Mouse (Mus musculus) heart, embryonic 15.5 days (tissue): ENCODE results near the gene Fam205c. TPM values are rescaled to one million over a fixed set of nuclear protein-coding genes. Genes with fewer than 3 reads are reported as not detected.

Experiments used
- ATAC-seq: fragments of 200-750 bp; cut with Nextera tagmentation; replicated peaks from 2 replicates; pipeline ENCODE4 v1.8.0; 2017; ENCODE audit warnings: low read depth, moderate TSS enrichment; ENCODE audit not compliant: insufficient number of reproducible peaks, insufficient read depth, low FRiP score
- H3K27ac ChIP-seq: fragments of 300-500 bp; sonication (generic); 2 replicates; pipeline ENCODE4 v1.5.1; 2015; ENCODE audit warnings: mild to moderate bottlenecking, inconsistent platforms
- H3K27me3 ChIP-seq: fragments of 300-500 bp; sonication (generic); 2 replicates; pipeline ENCODE4 v1.6.1; 2015; ENCODE audit warnings: inconsistent platforms
- H3K36me3 ChIP-seq: fragments of 300-500 bp; sonication (generic); 2 replicates; pipeline ENCODE4 v1.6.1; 2015; ENCODE audit warnings: mild to moderate bottlenecking, inconsistent platforms
- H3K4me1 ChIP-seq: fragments of 300-500 bp; sonication (generic); replicated peaks from 2 replicates; pipeline ENCODE4 v1.6.1; 2015; ENCODE audit warnings: inconsistent platforms
- H3K4me2 ChIP-seq: fragments of 300-500 bp; sonication (generic); 2 replicates; pipeline ENCODE4 v1.6.1; 2015; ENCODE audit warnings: inconsistent platforms, mild to moderate bottlenecking, moderate library complexity
- H3K4me3 ChIP-seq: fragments of 300-500 bp; sonication (generic); 2 replicates; pipeline ENCODE4 v1.5.1; 2015; ENCODE audit warnings: mild to moderate bottlenecking, inconsistent platforms
- H3K9ac ChIP-seq: fragments of 300-500 bp; sonication (generic); 2 replicates; pipeline ENCODE4 v1.6.1; 2015; ENCODE audit warnings: mild to moderate bottlenecking, inconsistent platforms
- H3K9me3 ChIP-seq: fragments of 300-500 bp; sonication (generic); replicated peaks from 2 replicates; pipeline ENCODE4 v1.6.1; 2016; ENCODE audit warnings: inconsistent platforms
- WGBS: fragments of 180-500 bp; shearing (Covaris S2); methylation state at CpG from one replicate; pipeline ENCODE4 v1.1.7; 2015; ENCODE audit warnings: mixed read lengths; 5-methylcytosine and 5-hydroxymethylcytosine counted together
- polyA plus RNA-seq: library from polyadenylated mRNA; unstranded; fragments of >200 nt; fragmentation: Nextera tagmentation; extraction: Ambion mirVana; gene quantifications from 2 replicates; pipeline ENCODE4 v1.2.1, GENCODE M21; 2015

Fam205c gene
- polyA plus RNA-seq, 1 experiment from 2014 or later = 0.20 TPM

GRCm38 (mm10) chr4:42903942-42904341 is 29.9 kb upstream of the Fam205c start:
- no peaks in the 10 kb centered on the region for H3K9me3 ChIP-seq
- no peak overlapping the region for H3K4me3 ChIP-seq
- H3K9ac ChIP-seq = no peak overlapping the region
- 67% methylated on average over 1 of the region's 1 CpGs for WGBS
- no peak for ATAC-seq
- no peaks in the 10 kb centered on the region for H3K4me1 ChIP-seq
- no peak overlapping the region for H3K4me2 ChIP-seq
- H3K27me3 ChIP-seq = 0 out of 2 replicates have a peak, but pooled peaks cover 4% of the 10 kb centered on the region
- no peaks in the 10 kb centered on the region for H3K36me3 ChIP-seq
- H3K27ac ChIP-seq = no peak overlapping the region

DNA sequence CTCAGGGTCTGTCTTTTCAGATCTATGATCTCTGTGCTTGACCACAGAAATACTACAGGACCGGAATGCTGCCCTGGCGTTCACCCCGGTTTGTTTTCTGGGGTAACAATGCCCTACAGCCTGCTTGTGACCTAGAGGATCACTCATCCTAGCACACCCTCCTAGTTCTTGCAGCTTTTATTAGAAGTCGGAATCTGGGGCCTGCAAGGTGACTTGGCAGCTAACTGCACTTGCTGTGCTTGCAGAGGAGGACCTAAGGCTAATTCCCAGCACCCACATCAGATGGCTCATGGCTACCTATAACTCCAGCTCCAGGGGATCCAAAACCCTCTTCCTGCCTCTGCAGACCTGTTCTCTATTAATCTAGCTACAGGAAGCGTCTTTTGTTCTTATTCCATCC is 28.7 kb upstream of the Fam205c start:
- H3K9me3 ChIP-seq = no peaks in the 10 kb centered on the region
- H3K27ac ChIP-seq = no peak overlapping the region
- 0 out of 2 replicates have a peak, but pooled peaks cover 4% of the 10 kb centered on the region for H3K27me3 ChIP-seq
- no peaks in the 10 kb centered on the region for H3K36me3 ChIP-seq
- H3K4me1 ChIP-seq = no peaks in the 10 kb centered on the region
- H3K4me3 ChIP-seq = no peak overlapping the region
- no peak for ATAC-seq
- no peak overlapping the region for H3K4me2 ChIP-seq
- H3K9ac ChIP-seq = no peak overlapping the region
- WGBS = 79% methylated on average over 5 of the region's 5 CpGs

DNA sequence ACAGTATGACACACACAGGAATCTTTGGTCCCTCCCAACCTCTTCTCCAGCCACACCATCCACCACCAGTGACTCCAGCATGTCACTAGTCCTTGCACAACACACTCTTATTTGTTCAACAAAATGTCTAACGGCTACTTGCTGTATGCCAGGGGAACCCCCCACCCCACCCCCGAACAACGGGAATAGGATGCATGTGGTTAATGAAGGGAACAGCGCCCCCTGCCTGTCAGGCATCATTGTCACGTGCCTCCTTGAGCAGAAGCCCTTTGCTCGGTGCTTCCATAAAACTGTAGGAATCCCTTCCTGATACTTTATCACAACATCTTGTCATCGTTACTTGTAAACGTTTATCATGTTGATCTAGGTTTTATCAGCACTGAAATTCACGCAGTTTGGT is 28.1 kb upstream of the Fam205c start:
- H3K27me3 ChIP-seq = 0 out of 2 replicates have a peak, but pooled peaks cover 4% of the 10 kb centered on the region
- H3K4me2 ChIP-seq = no peak overlapping the region
- no peaks in the 10 kb centered on the region for H3K4me1 ChIP-seq
- 54% methylated on average over 9 of the region's 9 CpGs for WGBS
- ATAC-seq = no peak
- no peaks in the 10 kb centered on the region for H3K9me3 ChIP-seq
- H3K27ac ChIP-seq = no peak overlapping the region
- H3K9ac ChIP-seq = no peak overlapping the region
- no peak overlapping the region for H3K4me3 ChIP-seq
- H3K36me3 ChIP-seq = no peaks in the 10 kb centered on the region

DNA sequence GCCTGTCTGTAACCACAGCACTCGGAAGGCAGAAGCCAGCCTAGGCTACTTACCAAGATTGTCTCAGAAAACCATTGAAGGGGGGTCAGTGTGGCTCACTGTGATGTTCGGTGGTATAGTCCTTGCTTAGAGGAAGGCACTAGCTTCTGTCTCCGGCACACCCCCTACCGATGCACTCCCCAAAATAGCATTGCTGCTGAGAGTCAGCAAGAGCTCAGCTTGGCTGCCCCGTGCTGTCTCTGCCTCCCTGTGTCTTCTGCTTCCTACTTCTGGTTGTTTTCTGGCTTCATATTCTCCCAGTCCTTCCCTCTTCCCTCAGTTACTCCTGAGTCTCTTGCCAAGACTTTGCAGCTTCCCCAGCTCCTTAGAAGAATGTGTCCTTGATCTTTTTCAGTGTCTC is 26.8 kb upstream of the Fam205c start:
- Histone ChIP-seq H3K36me3 (no peaks in the 10 kb centered on the region), H3K4me2 (no peak overlapping the region), H3K4me1 (no peaks in the 10 kb centered on the region), H3K4me3 (no peak overlapping the region), H3K27ac (no peak overlapping the region), H3K9me3 (no peaks in the 10 kb centered on the region), H3K9ac (no peak overlapping the region), H3K27me3 (0 out of 2 replicates have a peak, but pooled peaks cover 4% of the 10 kb centered on the region)
- ATAC-seq = no peak
- 57% methylated on average over 5 of the region's 5 CpGs for WGBS

DNA sequence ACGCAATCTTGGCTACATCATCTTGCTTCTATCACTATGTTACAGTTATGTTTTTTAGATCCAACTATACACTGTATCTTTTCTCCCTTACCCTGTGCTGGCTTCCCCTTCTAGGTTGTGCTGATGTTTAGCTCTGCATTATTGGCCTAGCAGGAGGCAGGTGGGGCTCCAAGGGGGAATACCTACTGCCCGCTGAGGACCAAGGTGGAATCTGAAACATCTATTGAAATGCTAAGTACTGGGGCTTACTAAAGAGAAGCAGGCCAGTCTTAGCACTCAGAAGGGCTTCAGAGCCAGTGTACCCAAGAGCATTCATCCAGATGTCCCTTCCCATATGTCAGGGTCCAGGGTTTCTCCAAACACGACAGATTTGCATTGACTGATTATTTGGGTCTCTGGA is 24.9 kb upstream of the Fam205c start:
- H3K9ac ChIP-seq = no peak overlapping the region
- no peaks in the 10 kb centered on the region for H3K36me3 ChIP-seq
- H3K4me3 ChIP-seq = no peak overlapping the region
- H3K9me3 ChIP-seq = no peaks in the 10 kb centered on the region
- 0 out of 2 replicates have a peak, but pooled peaks cover 4% of the 10 kb centered on the region for H3K27me3 ChIP-seq
- H3K4me2 ChIP-seq = no peak overlapping the region
- H3K4me1 ChIP-seq = no peaks in the 10 kb centered on the region
- 35% methylated on average over 3 of the region's 3 CpGs for WGBS
- H3K27ac ChIP-seq = no peak overlapping the region
- ATAC-seq = no peak

DNA sequence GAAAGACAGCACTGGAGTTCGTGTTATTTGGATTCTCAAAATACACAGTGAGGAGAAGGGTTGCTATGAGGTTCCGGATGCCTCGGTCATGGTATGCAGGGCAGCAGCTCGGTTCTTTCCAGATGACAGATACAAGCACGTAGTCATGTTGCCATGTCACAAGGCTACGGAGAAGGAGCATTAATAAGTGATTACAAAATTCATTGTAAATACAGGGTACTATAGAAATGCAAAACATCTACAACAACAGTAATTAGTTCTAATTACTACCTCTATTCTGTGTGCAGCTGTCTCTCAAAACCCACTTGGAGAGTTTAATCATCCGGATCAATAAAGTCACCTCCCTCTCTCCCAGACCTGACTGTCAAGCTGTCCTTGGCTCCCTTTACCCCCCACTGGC is 21.1 kb upstream of the Fam205c start:
- H3K27me3 ChIP-seq = no peaks in the 10 kb centered on the region

GRCm38 (mm10) chr4:42891176-42891575 is 17.1 kb upstream of the Fam205c start:
- H3K4me2 ChIP-seq = no peak overlapping the region
- no peak overlapping the region for H3K4me3 ChIP-seq
- no peaks in the 10 kb centered on the region for H3K9me3 ChIP-seq
- H3K4me1 ChIP-seq = no peaks in the 10 kb centered on the region
- H3K27me3 ChIP-seq = no peaks in the 10 kb centered on the region
- H3K36me3 ChIP-seq = no peaks in the 10 kb centered on the region
- WGBS = 68% methylated on average over 7 of the region's 7 CpGs
- H3K27ac ChIP-seq = no peak overlapping the region
- ATAC-seq = no peak
- no peak overlapping the region for H3K9ac ChIP-seq

More for the DNA sequence above, 21.1 kb upstream of the Fam205c start:
- ATAC-seq = no peak
- H3K4me1 ChIP-seq = no peaks in the 10 kb centered on the region
- no peak overlapping the region for H3K4me2 ChIP-seq
- no peak overlapping the region for H3K27ac ChIP-seq
- no peak overlapping the region for H3K4me3 ChIP-seq
- no peaks in the 10 kb centered on the region for H3K9me3 ChIP-seq
- H3K9ac ChIP-seq = no peak overlapping the region
- 68% methylated on average over 7 of the region's 7 CpGs for WGBS
- no peaks in the 10 kb centered on the region for H3K36me3 ChIP-seq

DNA sequence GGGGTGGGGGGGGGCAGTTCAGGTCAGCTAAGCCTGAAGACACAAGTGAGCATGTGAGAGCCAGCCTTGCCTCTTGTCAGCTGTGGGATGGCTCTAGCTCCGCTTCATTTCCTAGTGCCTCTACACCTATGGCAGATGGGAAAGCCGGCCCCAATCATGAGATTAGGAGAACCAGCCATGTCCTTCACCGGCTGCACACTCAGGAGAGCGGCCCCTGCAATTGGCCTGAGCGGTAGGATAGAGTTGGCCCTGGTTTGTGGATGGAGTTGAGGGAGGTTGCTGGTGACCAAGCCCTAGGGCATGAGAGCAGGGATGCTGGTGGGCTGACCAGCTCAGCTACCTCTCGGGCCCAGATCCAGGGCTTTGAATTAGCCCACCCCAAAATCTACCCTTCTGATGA is 14.8 kb upstream of the Fam205c start:
- Histone ChIP-seq H3K4me2 (no peak overlapping the region), H3K9me3 (no peaks in the 10 kb centered on the region), H3K4me3 (no peak overlapping the region), H3K4me1 (no peaks in the 10 kb centered on the region), H3K27ac (no peak overlapping the region), H3K36me3 (no peaks in the 10 kb centered on the region), H3K9ac (no peak overlapping the region), H3K27me3 (no peaks in the 10 kb centered on the region)
- 86% methylated on average over 6 of the region's 6 CpGs for WGBS
- ATAC-seq = no peak

- Histone ChIP-seq H3K4me2 (no peak overlapping the region), H3K4me1 (no peaks in the 10 kb centered on the region), H3K9ac (no peak overlapping the region), H3K27ac (no peak overlapping the region), H3K9me3 (no peaks in the 10 kb centered on the region), H3K27me3 (no peaks in the 10 kb centered on the region), H3K4me3 (no peak overlapping the region), H3K36me3 (no peaks in the 10 kb centered on the region)
- ATAC-seq = no peak
- WGBS = 87% methylated on average over 6 of the region's 6 CpGs
These were observed 12.9 kb upstream of the Fam205c start for GRCm38 (mm10) chr4:42886926-42887325.

- Histone ChIP-seq H3K36me3 (no peaks in the 10 kb centered on the region), H3K4me2 (no peak overlapping the region), H3K9me3 (no peaks in the 10 kb centered on the region), H3K9ac (no peak overlapping the region), H3K4me3 (no peak overlapping the region), H3K27ac (no peak overlapping the region), H3K27me3 (no peaks in the 10 kb centered on the region), H3K4me1 (peaks cover 4% of the 10 kb centered on the region; the same call in 1 of the 2 replicates)
- WGBS = 60% methylated on average over 1 of the region's 1 CpGs
- ATAC-seq = no peak
These were observed 6.6 kb upstream of the Fam205c start for GRCm38 (mm10) chr4:42880677-42880948.

DNA sequence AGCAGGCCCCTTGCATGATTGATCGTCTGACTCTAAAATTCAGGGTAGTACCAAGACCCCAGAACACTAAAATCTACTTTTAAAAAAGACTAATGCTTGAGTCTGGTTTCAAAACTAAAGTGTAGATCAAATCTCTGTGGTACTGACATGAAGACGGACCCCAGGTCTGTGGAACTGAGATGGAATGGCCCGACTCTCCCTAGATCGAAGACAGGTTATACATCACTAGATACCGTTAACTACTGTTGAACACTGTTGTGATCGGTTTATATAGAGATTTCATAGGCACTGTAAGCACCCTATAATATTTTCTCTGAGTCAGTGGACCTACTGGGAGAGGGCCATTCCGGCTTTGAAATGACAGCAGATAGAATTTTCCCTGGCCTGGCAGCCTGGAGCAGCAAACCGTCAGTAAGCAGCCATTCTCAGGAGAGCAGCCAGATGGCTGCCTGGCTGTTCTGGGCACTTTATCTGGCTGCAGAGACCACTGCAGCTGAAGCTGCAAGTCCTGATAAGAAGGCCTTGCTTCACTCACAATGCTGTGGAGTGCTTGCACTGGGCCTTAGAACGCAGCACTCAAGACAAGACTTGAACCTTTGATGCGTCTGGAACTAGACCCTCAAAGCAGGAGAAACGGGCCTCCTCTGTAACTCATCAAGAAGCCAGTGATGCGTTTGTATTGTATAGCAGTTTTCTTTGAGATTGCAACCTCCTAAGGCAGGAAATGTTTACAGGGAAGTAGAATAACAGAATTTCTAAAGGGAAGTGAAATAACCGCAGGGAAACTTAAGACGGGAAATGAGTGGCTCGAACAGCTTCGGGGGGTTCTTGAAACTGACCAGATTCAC is 6.0 kb upstream of the Fam205c start:
- Histone ChIP-seq H3K9me3 (no peaks in the 10 kb centered on the region), H3K27me3 (no peaks in the 10 kb centered on the region), H3K4me1 (peaks cover 4% of the 10 kb centered on the region; the same call in 1 of the 2 replicates), H3K9ac (no peak overlapping the region), H3K4me2 (no peak overlapping the region), H3K4me3 (no peak overlapping the region), H3K36me3 (no peaks in the 10 kb centered on the region), H3K27ac (no peak overlapping the region)
- 53% methylated on average over 16 of the region's 16 CpGs for WGBS
- no peak for ATAC-seq

DNA sequence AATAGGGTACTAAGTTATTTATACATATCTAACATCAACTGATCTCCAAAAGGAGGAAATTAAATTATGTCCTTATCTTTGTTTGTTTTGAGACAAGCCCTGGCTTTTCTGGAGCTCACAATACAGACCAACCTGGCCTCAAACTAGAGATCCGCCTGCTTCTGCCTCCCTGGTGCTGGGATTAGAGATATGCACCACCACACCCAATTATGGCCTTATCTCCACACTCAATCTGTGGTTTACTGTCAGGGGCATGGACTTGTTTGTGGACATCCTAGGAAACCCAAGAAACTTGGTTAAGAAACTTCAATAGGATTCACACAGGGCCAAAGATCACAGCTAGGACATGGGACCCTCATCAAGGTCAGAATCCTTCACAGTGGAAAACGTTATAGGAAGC is 3.6 kb upstream of the Fam205c start:
- no peak overlapping the region for H3K9ac ChIP-seq
- H3K4me3 ChIP-seq = no peak overlapping the region
- 74% methylated on average over 2 of the region's 2 CpGs for WGBS
- H3K4me2 ChIP-seq = no peak overlapping the region
- H3K4me1 ChIP-seq = peaks cover 4% of the 10 kb centered on the region; the same call in 1 of the 2 replicates
- no peak overlapping the region for H3K27ac ChIP-seq
- ATAC-seq = no peak
- no peaks in the 10 kb centered on the region for H3K36me3 ChIP-seq
- H3K9me3 ChIP-seq = no peaks in the 10 kb centered on the region
- H3K27me3 ChIP-seq = no peaks in the 10 kb centered on the region
